In genomic region chr15:30548263-30548662, GRCm38 (mm10) we compare ENCODE assay signal across 32 mouse cellular contexts.
DNase-seq lines count a peak whose midpoint lies in the region; ATAC-seq and TF ChIP-seq lines count a peak whose summit lies in the region.
"Had no signal": no experiment of that assay in that cellular context is flagged by ENCODE, and none has a peak within 500 bp of the region (broad histone marks: within the 10 kb centered on the region; RNA-seq: fewer than 3 reads in every experiment).

No protein-coding gene starts in this region.

- no peaks in the 10 kb centered on the region for H3K27me3 ChIP-seq in forebrain, embryonic 16.5 days (replicated peaks; ENCODE audit: control insufficient read depth, insufficient read depth, low read length)
- H3K27me3 ChIP-seq in forebrain, embryonic 10.5 days (ENCODE audit: poor library complexity, severe bottlenecking): no peaks in the 10 kb centered on the region
- H3K27me3 ChIP-seq: CH12.LX; embryonic facial prominence, embryonic 13.5 days; heart, embryonic 12.5 days; heart, embryonic 15.5 days; hindbrain, embryonic 13.5 days; intestine, embryonic 15.5 days; Patski had no signal

- peaks cover 8% of the 10 kb centered on the region for H3K4me1 ChIP-seq in forebrain, embryonic 16.5 days (replicated peaks; ENCODE audit: control insufficient read depth, insufficient read depth, low read length)
- no peaks in the 10 kb centered on the region for H3K4me1 ChIP-seq in forebrain, embryonic 10.5 days
- H3K4me1 ChIP-seq: embryonic facial prominence, embryonic 10.5 days; embryonic facial prominence, embryonic 13.5 days; heart, embryonic 12.5 days; heart, embryonic 15.5 days; hindbrain, embryonic 10.5 days; hindbrain, embryonic 13.5 days; intestine, embryonic 15.5 days had no signal

- WGBS in forebrain, embryonic 16.5 days: 70% methylated on average over 4 of the region's 4 CpGs
- WGBS in forebrain, embryonic 10.5 days: 91% methylated on average over 4 of the region's 4 CpGs

- no peak overlapping the region for H3K4me2 ChIP-seq in forebrain, embryonic 16.5 days (ENCODE audit: low read length)
- H3K4me2 ChIP-seq: embryonic facial prominence, embryonic 13.5 days; heart, embryonic 12.5 days; heart, embryonic 15.5 days; hindbrain, embryonic 13.5 days; intestine, embryonic 15.5 days had no signal

- peak overlapping the region; percentile 42 for H3K27ac ChIP-seq in forebrain, embryonic 16.5 days (ENCODE audit: low read length)
- H3K27ac ChIP-seq in forebrain, embryonic 10.5 days: no peak overlapping the region
- peak overlapping the region; percentile 83 for H3K27ac ChIP-seq in layer of hippocampus, adult 2 months
- H3K27ac ChIP-seq: embryonic facial prominence, embryonic 10.5 days; embryonic facial prominence, embryonic 13.5 days; gastrocnemius, adult 2 months; heart, embryonic 15.5 days; hindbrain, embryonic 10.5 days; hindbrain, embryonic 13.5 days; intestine, embryonic 15.5 days had no signal

- H3K36me3 ChIP-seq in forebrain, embryonic 16.5 days (ENCODE audit: control insufficient read depth, insufficient read depth): no peaks in the 10 kb centered on the region
- H3K36me3 ChIP-seq in forebrain, embryonic 10.5 days (replicated peaks): no peaks in the 10 kb centered on the region
- H3K36me3 ChIP-seq: embryonic facial prominence, embryonic 10.5 days; embryonic facial prominence, embryonic 13.5 days; G1E; heart, embryonic 12.5 days; heart, embryonic 15.5 days; hindbrain, embryonic 10.5 days; hindbrain, embryonic 13.5 days; intestine, embryonic 15.5 days had no signal

- no peak overlapping the region for H3K4me3 ChIP-seq in forebrain, embryonic 16.5 days (replicated peaks; ENCODE audit: low read length)
- H3K4me3 ChIP-seq in forebrain, embryonic 10.5 days: no peak overlapping the region
- H3K4me3 ChIP-seq in layer of hippocampus, adult 2 months: no peak overlapping the region
- H3K4me3 ChIP-seq: embryonic facial prominence, embryonic 10.5 days; embryonic facial prominence, embryonic 13.5 days; erythroblast, embryonic 14.5 days; gastrocnemius, adult 2 months; heart, embryonic 12.5 days; heart, embryonic 15.5 days; hindbrain, embryonic 10.5 days; hindbrain, embryonic 13.5 days; intestine, embryonic 15.5 days had no signal

- no peak for ATAC-seq in forebrain, embryonic 16.5 days
- ATAC-seq: hindbrain, embryonic 16.5 days; intestine, embryonic 15.5 days; Patski had no signal

- TF ChIP-seq CTCF in layer of hippocampus, adult 2 months (conservative IDR thresholded peaks at IDR 0.05): no peak

- no peak overlapping the region for H3K9ac ChIP-seq in forebrain, embryonic 16.5 days (replicated peaks; ENCODE audit: low read depth, low read length)
- H3K9ac ChIP-seq: embryonic facial prominence, embryonic 13.5 days; heart, embryonic 12.5 days; heart, embryonic 15.5 days; hindbrain, embryonic 13.5 days; intestine, embryonic 15.5 days had no signal

- H3K9me3 ChIP-seq in forebrain, embryonic 16.5 days (ENCODE audit: control insufficient read depth, low read length): no peaks in the 10 kb centered on the region
- no peaks in the 10 kb centered on the region for H3K9me3 ChIP-seq in forebrain, embryonic 10.5 days
- H3K9me3 ChIP-seq: embryonic facial prominence, embryonic 10.5 days; embryonic facial prominence, embryonic 13.5 days; heart, embryonic 12.5 days; heart, embryonic 15.5 days; hindbrain, embryonic 10.5 days; hindbrain, embryonic 13.5 days; intestine, embryonic 15.5 days had no signal

- no peak for DNase-seq in forebrain, embryonic 10.5 days (ENCODE audit: extremely low spot score, low spot score)
- no peak for DNase-seq in layer of hippocampus, adult 2 months (ENCODE audit: low spot score in 2 of 2)
- no peak for DNase-seq in layer of hippocampus, postnatal 10 days (ENCODE audit: low spot score in 2 of 2)
- peak; percentile 66 for DNase-seq in brain, adult 2 months (ENCODE audit: low read depth, low spot score)
- peak; percentile 44 for DNase-seq in telencephalon, adult 2 months (ENCODE audit: low read depth, low spot score)
- no peak for DNase-seq in ovary, adult 18-20 months (ENCODE audit: low spot score)
- DNase-seq: adrenal gland, postnatal 10 days; adrenal gland, postnatal 36 days; B cell, adult 2 months; cerebellum, adult 11-12 months; cerebellum, adult 8-10 months; cerebellum, postnatal 10 days; cerebellum, postnatal 36 days; embryo, embryonic 11 days; gastrocnemius, adult 2 months; gastrocnemius, postnatal 14 days; heart, adult 11 months; heart, postnatal 10 days; heart, postnatal 36 days had no signal

Comparison
In these comparisons a context has a peak if more than half of its experiments do, and no peak if none do; other contexts are left out.
1. DNase-seq: peak in brain, adult 2 months (single experiment) and telencephalon, adult 2 months (single experiment); none in forebrain, embryonic 10.5 days (single experiment), layer of hippocampus, adult 2 months (0 of 2), layer of hippocampus, postnatal 10 days (0 of 2) and ovary, adult 18-20 months (single experiment).